Mouse (Mus musculus): ENCODE data around the gene Ppp1r8. TPM values are rescaled to one million over a fixed set of nuclear protein-coding genes. Genes with fewer than 3 reads are reported as not detected.

Ppp1r8 gene
- 63.2 TPM for polyA plus RNA-seq (2017; shearing (Covaris generic))

DNA sequence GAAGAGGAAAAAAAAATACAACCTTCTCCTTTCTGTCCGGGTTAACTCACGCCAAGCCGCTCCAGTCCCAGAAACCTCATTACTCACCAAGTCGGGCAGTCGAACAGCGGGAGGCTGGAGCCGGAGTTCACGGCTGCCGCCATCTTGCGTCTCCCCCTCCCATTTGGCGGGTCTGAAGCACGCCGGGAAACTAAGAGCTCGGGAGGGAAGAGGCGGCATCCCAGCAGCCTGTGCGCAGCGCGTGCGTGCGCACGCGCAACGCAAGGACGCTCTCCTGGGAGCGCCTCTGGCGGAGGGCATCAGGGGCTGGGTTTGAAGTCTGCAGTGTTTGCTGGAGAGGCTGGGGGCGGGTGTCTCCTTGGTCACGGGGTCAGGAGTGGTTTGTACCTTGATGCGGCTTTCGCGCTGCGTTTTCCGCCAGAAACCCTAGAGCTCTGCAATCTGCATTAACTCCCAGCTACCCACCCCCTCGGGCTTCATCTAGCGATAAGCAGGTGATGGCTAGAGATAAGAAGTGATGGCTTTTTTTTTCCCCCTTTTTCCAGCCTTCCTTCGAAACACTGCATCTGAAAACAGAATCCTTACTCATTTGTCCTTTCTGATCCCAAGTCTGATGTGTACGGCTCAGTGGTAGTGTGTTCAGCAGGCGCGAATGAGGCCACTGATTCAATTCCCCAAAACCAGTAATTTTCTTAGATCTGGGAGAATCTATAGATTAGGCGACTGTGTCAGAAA lies at the start of gene Ppp1r8:
Gene Ppp1r8 (minus strand): TSS at position 200 of the 735 bp plus-strand sequence.

DNA sequence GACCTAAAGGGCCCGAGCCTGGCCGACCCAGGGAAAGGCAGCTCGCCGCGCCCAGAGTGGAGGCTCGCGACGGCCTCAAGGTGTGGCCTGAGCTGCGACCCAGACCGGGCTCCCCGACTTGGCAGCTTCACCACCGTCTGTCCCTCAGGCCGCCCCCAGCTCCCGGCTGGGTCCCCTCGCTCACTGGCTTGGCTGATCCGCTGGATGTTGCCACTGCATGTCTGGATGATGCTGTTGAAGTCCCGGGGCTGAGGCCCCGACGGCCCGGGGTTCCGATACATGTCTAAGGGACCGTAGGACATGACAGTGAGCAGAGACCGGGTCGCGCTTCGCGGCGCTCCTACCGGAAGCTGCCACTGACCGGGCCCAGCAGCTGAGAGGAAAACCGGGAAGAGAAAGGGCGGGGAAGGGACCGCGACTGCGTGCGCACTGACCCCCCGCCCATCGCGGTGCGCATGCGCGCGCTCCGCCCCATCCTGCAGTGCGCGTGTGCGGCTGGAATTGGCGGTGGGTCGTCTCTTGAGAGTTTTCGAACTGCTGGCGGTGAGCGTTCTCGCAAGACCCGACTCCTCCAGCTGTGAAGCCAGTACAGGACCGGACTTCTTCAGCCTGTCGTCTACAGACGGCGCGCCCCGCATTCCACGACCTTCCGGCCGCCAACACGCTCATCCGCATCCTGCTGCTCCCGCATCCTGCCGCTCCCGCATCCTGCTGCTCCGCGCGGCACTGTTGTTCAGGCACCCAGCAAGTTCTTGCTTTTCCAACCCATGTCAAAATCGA lies 41.3 kb upstream of the Ppp1r8 start, which contains the start of gene Stx12:
Gene Stx12 (minus strand): TSS at position 446 of the 780 bp plus-strand sequence.

DNA sequence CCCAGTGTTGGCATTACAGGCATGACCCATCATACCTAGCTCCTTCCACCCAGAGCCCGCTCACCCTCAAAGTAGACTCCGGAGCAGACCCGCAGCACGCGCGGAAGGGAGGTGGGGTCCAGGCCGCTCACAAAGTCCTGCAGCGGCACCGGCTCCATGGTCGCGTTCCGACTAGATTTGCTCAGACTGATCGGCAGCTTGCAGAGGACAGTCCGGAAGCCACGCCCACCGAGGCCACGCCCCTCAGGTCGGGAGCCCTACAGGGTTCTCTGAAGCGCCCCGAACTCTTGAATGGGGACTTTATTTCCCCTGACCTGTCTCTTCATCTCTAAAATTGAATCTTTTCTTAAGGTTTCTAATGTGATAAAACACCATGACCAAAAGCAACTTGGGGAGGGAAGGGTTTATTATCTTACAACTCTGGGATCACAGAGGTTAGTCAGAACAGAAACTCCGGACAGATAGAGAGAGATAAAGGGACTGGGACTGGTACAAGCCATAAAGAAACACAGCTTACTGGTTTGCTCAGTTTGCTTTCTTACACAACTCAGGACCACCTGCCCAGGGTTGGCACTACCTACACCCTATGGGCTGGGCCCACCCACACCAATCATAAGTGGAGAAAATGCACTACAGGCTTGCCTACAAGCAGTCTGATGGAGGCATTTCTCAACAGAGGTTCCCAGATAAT lies 46.6 kb downstream of the Ppp1r8 start, which contains the start of gene Themis2:
Gene Themis2 (minus strand): TSS at position 192 of the 691 bp plus-strand sequence.

Other genes starting within 250 kb of the Ppp1r8 start
- gene Eya3, start 204.2 kb downstream of the Ppp1r8 start, polyA plus RNA-seq (2017; shearing (Covaris generic)) = 40.7 TPM
- gene Xkr8, start 110.6 kb downstream of the Ppp1r8 start, polyA plus RNA-seq (2017; shearing (Covaris generic)) = 9.6 TPM
- 1.5 TPM for gene Smpdl3b, start 85.9 kb downstream of the Ppp1r8 start, polyA plus RNA-seq (2017; shearing (Covaris generic))
- gene Rpa2, start 74.8 kb downstream of the Ppp1r8 start, polyA plus RNA-seq (2017; shearing (Covaris generic)) = 76.1 TPM
- 1.7 TPM for gene Themis2, start 46.8 kb downstream of the Ppp1r8 start, polyA plus RNA-seq (2017; shearing (Covaris generic))
- gene Stx12, start 41.3 kb upstream of the Ppp1r8 start, polyA plus RNA-seq (2017; shearing (Covaris generic)) = 38.0 TPM
- 20.7 TPM for gene Fam76a, start 79.4 kb upstream of the Ppp1r8 start, polyA plus RNA-seq (2017; shearing (Covaris generic))
- 4.0 TPM for gene Fgr, start 130.9 kb upstream of the Ppp1r8 start, polyA plus RNA-seq (2017; shearing (Covaris generic))
- 4.5 TPM for gene Ahdc1, start 168.1 kb upstream of the Ppp1r8 start, polyA plus RNA-seq (2017; shearing (Covaris generic))